Mouse (Mus musculus) olfactory bulb, adult 2 months (tissue): ENCODE measurements around the gene Prkar2a.

Source experiments
- CTCF ChIP-seq: fragments of 200-500 bp; IDR thresholded peaks from 2 replicates; pipeline ENCODE4 v1.5.1; 2012; ENCODE audit warnings: low read depth, mild to moderate bottlenecking, low read length, moderate library complexity; ENCODE audit not compliant: insufficient read depth
- POLR2A ChIP-seq: fragments of 200-500 bp; IDR thresholded peaks from 2 replicates; pipeline ENCODE4 v1.6.1; 2012; ENCODE audit warnings: mild to moderate bottlenecking, low read depth, low read length, moderate library complexity; ENCODE audit not compliant: insufficient read depth

- no peak for TF ChIP-seq CTCF
- TF ChIP-seq POLR2A: no peak
Observed at GRCm38 (mm10) chr9:108649561-108650440, 39.3 kb upstream of the Prkar2a start.
